Mouse (Mus musculus) MEL (cell line): Measurements from ENCODE around the gene Rhoa. TPM values are rescaled to one million over a fixed set of nuclear protein-coding genes. Genes with fewer than 3 reads are reported as not detected.
A peak's percentile ranks its signal among the peaks of the same experiment; 100 is the strongest.

ENCODE experiments used
- DNase-seq: peaks from one replicate; pipeline ENCODE4 v3.0.0; 2011; ENCODE audit warnings: low read depth, low spot score
- H3K27ac ChIP-seq: 2 replicates; pipeline ENCODE4 v1.5.1; 2012; ENCODE audit warnings: low read depth, mild to moderate bottlenecking, control low read depth, low read length, moderate library complexity; ENCODE audit not compliant: control insufficient read depth
- H3K27me3 ChIP-seq, 2 experiments: fragments of 150-350 bp in 1 of 2; sonication (generic) in 1 of 2; 2 replicates each; pipeline ENCODE4 v1.6.1; 2012; ENCODE audit warnings: low read length in 2 of 2, mild to moderate bottlenecking in 2 of 2, improper control_type of control experiment in 1 of 2, moderate library complexity in 1 of 2; ENCODE audit not compliant: insufficient read depth in 2 of 2, control insufficient read depth in 1 of 2
- H3K36me3 ChIP-seq, 2 experiments: 2 replicates each; pipeline ENCODE4 v1.6.1; 2012 to 2014; ENCODE audit warnings: low read length in 2 of 2, improper control_type of control experiment in 1 of 2, inconsistent platforms in 1 of 2, mild to moderate bottlenecking in 1 of 2; ENCODE audit not compliant: insufficient read depth in 2 of 2, control insufficient read depth in 1 of 2
- H3K4me1 ChIP-seq, 2 experiments: fragments of 150-350 bp in 1 of 2; sonication (generic) in 1 of 2; 2 replicates each; pipeline ENCODE4 v1.6.1; 2012; ENCODE audit warnings: low read length in 2 of 2, improper control_type of control experiment in 1 of 2, mild to moderate bottlenecking in 1 of 2; ENCODE audit not compliant: insufficient read depth in 2 of 2, control insufficient read depth in 1 of 2
- H3K4me3 ChIP-seq, 2 experiments: fragments of 150-350 bp in 1 of 2; sonication (generic) in 1 of 2; 2 replicates each; pipeline ENCODE4 v1.5.1; 2012; ENCODE audit warnings: low read depth in 2 of 2, low read length in 2 of 2, mild to moderate bottlenecking in 2 of 2, moderate library complexity in 2 of 2, control low read depth in 1 of 2, improper control_type of control experiment in 1 of 2; ENCODE audit not compliant: control insufficient read depth in 1 of 2, insufficient read depth in 1 of 2
- H3K79me2 ChIP-seq: 2 replicates; pipeline ENCODE4 v1.6.1; 2012; ENCODE audit warnings: mild to moderate bottlenecking, low read length, moderate library complexity; ENCODE audit not compliant: control insufficient read depth, poor library complexity, insufficient read depth
- H3K9ac ChIP-seq: 2 replicates; pipeline ENCODE4 v1.6.1; 2012; ENCODE audit warnings: low read depth, mild to moderate bottlenecking, control low read depth, low read length, moderate library complexity; ENCODE audit not compliant: control insufficient read depth, poor library complexity, severe bottlenecking
- H3K9me3 ChIP-seq: fragments of 150-350 bp; sonication (generic); replicated peaks from 2 replicates; pipeline ENCODE4 v1.6.1; 2012; ENCODE audit warnings: mild to moderate bottlenecking, low read length, improper control_type of control experiment, moderate library complexity; ENCODE audit not compliant: insufficient read depth
- BHLHE40 ChIP-seq: IDR thresholded peaks from 2 replicates; pipeline ENCODE4 v1.6.1; 2012; ENCODE audit warnings: low read depth, mild to moderate bottlenecking, inconsistent platforms, low read length, improper control_type of control experiment, borderline replicate concordance
- CHD1 ChIP-seq: IDR thresholded peaks from 2 replicates; pipeline ENCODE4 v1.6.1; 2012; ENCODE audit warnings: low read depth, mild to moderate bottlenecking, inconsistent platforms, low read length, improper control_type of control experiment
- CHD2 ChIP-seq: IDR thresholded peaks from 2 replicates; pipeline ENCODE4 v1.6.1; 2011; ENCODE audit warnings: low read length, improper control_type of control experiment
- ELF1 ChIP-seq: IDR thresholded peaks from 2 replicates; pipeline ENCODE4 v1.6.1; 2014; ENCODE audit warnings: low read depth, mild to moderate bottlenecking, inconsistent platforms, low read length, improper control_type of control experiment, moderate library complexity
- EP300 ChIP-seq, 2 experiments: IDR thresholded peaks; 2 replicates each; pipeline ENCODE4 v1.6.1; 2011; ENCODE audit warnings: improper control_type of control experiment in 2 of 2, low read length in 2 of 2, low read depth in 1 of 2, mild to moderate bottlenecking in 1 of 2
- ETS1 ChIP-seq: IDR thresholded peaks from 2 replicates; pipeline ENCODE4 v1.6.1; 2012; ENCODE audit warnings: low read depth, mild to moderate bottlenecking, inconsistent platforms, low read length, improper control_type of control experiment, moderate library complexity
- GABPA ChIP-seq: IDR thresholded peaks from 2 replicates; pipeline ENCODE4 v1.6.1; 2012; ENCODE audit warnings: low read depth, mild to moderate bottlenecking, inconsistent platforms, low read length, improper control_type of control experiment, moderate library complexity
- HCFC1 ChIP-seq: IDR thresholded peaks from 2 replicates; pipeline ENCODE4 v1.6.1; 2012; ENCODE audit warnings: low read depth, mild to moderate bottlenecking, inconsistent platforms, low read length, improper control_type of control experiment, moderate library complexity
- KAT2A ChIP-seq: conservative IDR thresholded peaks from 2 replicates; pipeline ENCODE4 v1.6.1; 2012; ENCODE audit warnings: low read depth, low read length, improper control_type of control experiment, inconsistent platforms
- MAX ChIP-seq: IDR thresholded peaks from 2 replicates; pipeline ENCODE4 v1.6.1; 2011; ENCODE audit warnings: low read length, improper control_type of control experiment
- MAZ ChIP-seq: IDR thresholded peaks from 2 replicates; pipeline ENCODE4 v1.6.1; 2012; ENCODE audit warnings: low read depth, mild to moderate bottlenecking, inconsistent platforms, low read length, improper control_type of control experiment
- MEF2A ChIP-seq: IDR thresholded peaks from 2 replicates; pipeline ENCODE4 v1.6.1; 2014; ENCODE audit warnings: low read depth, mild to moderate bottlenecking, inconsistent platforms, low read length, improper control_type of control experiment; ENCODE audit not compliant: poor library complexity, insufficient replicate concordance, severe bottlenecking; ENCODE audit errors: extremely low read depth
- MYC ChIP-seq: IDR thresholded peaks from 2 replicates; pipeline ENCODE4 v1.6.1; 2011; ENCODE audit warnings: low read depth, mild to moderate bottlenecking, low read length, improper control_type of control experiment, moderate library complexity
- NELFE ChIP-seq: IDR thresholded peaks from 2 replicates; pipeline ENCODE4 v1.6.1; 2011; ENCODE audit warnings: low read depth, low read length, improper control_type of control experiment
- NRF1 ChIP-seq: IDR thresholded peaks from 2 replicates; pipeline ENCODE4 v1.6.1; 2014; ENCODE audit warnings: low read depth, mild to moderate bottlenecking, inconsistent platforms, low read length, improper control_type of control experiment, moderate library complexity; ENCODE audit not compliant: poor library complexity, insufficient read depth, severe bottlenecking
- POLR2AphosphoS2 ChIP-seq: IDR thresholded peaks from 2 replicates; pipeline ENCODE4 v1.6.1; 2011; ENCODE audit warnings: low read length, improper control_type of control experiment
- POLR2AphosphoS5 ChIP-seq: IDR thresholded peaks from 2 replicates; pipeline ENCODE4 v1.6.1; 2012; ENCODE audit warnings: low read depth, borderline replicate concordance, mild to moderate bottlenecking, inconsistent platforms, low read length, moderate library complexity, mixed read lengths
- RAD21 ChIP-seq: IDR thresholded peaks from 2 replicates; pipeline ENCODE4 v1.6.1; 2011; ENCODE audit warnings: mild to moderate bottlenecking, low read depth, low read length, improper control_type of control experiment
- RCOR1 ChIP-seq: IDR thresholded peaks from 2 replicates; pipeline ENCODE4 v1.6.1; 2012; ENCODE audit warnings: low read depth, mild to moderate bottlenecking, inconsistent platforms, low read length, improper control_type of control experiment
- SIN3A ChIP-seq: IDR thresholded peaks from 2 replicates; pipeline ENCODE4 v1.6.1; 2012; ENCODE audit warnings: low read length, improper control_type of control experiment, inconsistent platforms
- SMC3 ChIP-seq: IDR thresholded peaks from 2 replicates; pipeline ENCODE4 v1.6.1; 2011; ENCODE audit warnings: low read depth, low read length, improper control_type of control experiment
- TAL1 ChIP-seq: IDR thresholded peaks from 2 replicates; pipeline ENCODE4 v1.6.1; 2012; ENCODE audit warnings: mild to moderate bottlenecking, inconsistent platforms, low read length, moderate library complexity, mixed read lengths
- TBP ChIP-seq: IDR thresholded peaks from 2 replicates; pipeline ENCODE4 v1.8.0; 2011; ENCODE audit warnings: low read depth, low read length, improper control_type of control experiment
- UBTF ChIP-seq: IDR thresholded peaks from 2 replicates; pipeline ENCODE4 v1.6.1; 2012; ENCODE audit warnings: low read depth, mild to moderate bottlenecking, inconsistent platforms, low read length, improper control_type of control experiment, moderate library complexity, borderline replicate concordance; ENCODE audit not compliant: insufficient read depth
- USF1 ChIP-seq: IDR thresholded peaks from 2 replicates; pipeline ENCODE4 v1.6.1; 2014; ENCODE audit warnings: low read depth, mild to moderate bottlenecking, inconsistent platforms, low read length, improper control_type of control experiment, moderate library complexity
- USF2 ChIP-seq, 2 experiments: IDR thresholded peaks; 2 replicates each; pipeline ENCODE4 v1.6.1; 2011 to 2012; ENCODE audit warnings: improper control_type of control experiment in 2 of 2, low read length in 2 of 2, borderline replicate concordance in 1 of 2, inconsistent platforms in 1 of 2, low read depth in 1 of 2, mild to moderate bottlenecking in 1 of 2; ENCODE audit not compliant: insufficient read depth in 1 of 2
- ZC3H11A ChIP-seq: IDR thresholded peaks from 2 replicates; pipeline ENCODE4 v1.6.1; 2012; ENCODE audit warnings: low read depth, mild to moderate bottlenecking, inconsistent platforms, low read length, improper control_type of control experiment
- ZKSCAN1 ChIP-seq: IDR thresholded peaks from 2 replicates; pipeline ENCODE4 v1.6.1; 2012; ENCODE audit warnings: low read depth, mild to moderate bottlenecking, inconsistent platforms, low read length, improper control_type of control experiment, moderate library complexity
- ZNF384 ChIP-seq: IDR thresholded peaks from 2 replicates; pipeline ENCODE4 v1.6.1; 2012; ENCODE audit warnings: low read depth, mild to moderate bottlenecking, inconsistent platforms, low read length, improper control_type of control experiment
- polyA plus RNA-seq, 2 experiments: library from polyadenylated mRNA; stranded (reverse) in 1 of 2; unstranded in 1 of 2; fragments of >175 nt in 1 of 2; fragments of >200 nt in 1 of 2; gene quantifications; 2 replicates each; pipeline versions ENCODE4 v1.2.1 to v1.2.4; 2012; ENCODE audit warnings: low replicate concordance in 2 of 2, low read depth in 1 of 2; ENCODE audit not compliant: insufficient read length in 2 of 2, insufficient read depth in 1 of 2, missing spikeins in 1 of 2
- total RNA-seq: library from RNA; depleted of rRNA; stranded (reverse); fragments of 300-350 nt; gene quantifications from 2 replicates; pipeline ENCODE4 v1.2.3, GENCODE M21; 2012

Rhoa gene
- total and polyA plus RNA-seq, 3 experiments, result 80.9 to 241 TPM; not detected in 1

DNA sequence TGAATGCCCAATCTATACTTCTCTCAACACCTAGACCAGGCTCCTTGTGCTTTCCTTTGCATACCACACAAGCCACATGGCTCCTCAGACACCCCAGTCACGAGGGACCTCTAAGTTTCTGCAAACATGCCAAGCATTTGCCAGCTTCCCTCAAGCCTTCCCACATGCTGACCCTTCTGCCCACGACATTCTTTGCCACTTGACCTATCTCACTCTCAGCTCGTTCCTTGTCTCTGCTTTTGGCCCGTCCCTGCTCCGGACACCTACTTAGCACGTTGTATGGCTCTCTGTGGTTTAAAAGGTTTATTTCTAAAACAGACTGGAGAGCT is 30.6 kb upstream of the Rhoa start:
- H3K9ac ChIP-seq, result no peak overlapping the region
- peaks cover 3 to 8% of the 10 kb centered on the region in 2 experiments; a peak in 3 of 4 replicates for H3K27me3 ChIP-seq
- TF ChIP-seq RCOR1, result no peak
- no peak for TF ChIP-seq NELFE
- no peak for TF ChIP-seq ZNF384
- no peak for TF ChIP-seq HCFC1
- TF ChIP-seq MAX, result no peak
- TF ChIP-seq POLR2AphosphoS2, result no peak
- TF ChIP-seq GABPA, result no peak
- no peak for TF ChIP-seq RAD21
- no peak for TF ChIP-seq MYC
- H3K27ac ChIP-seq, result no peak overlapping the region
- H3K4me3 ChIP-seq, result no peak overlapping the region
- no peaks in the 10 kb centered on the region for H3K9me3 ChIP-seq
- H3K4me1 ChIP-seq, result no peaks in the 10 kb centered on the region
- H3K36me3 ChIP-seq, result no peaks in the 10 kb centered on the region
- DNase-seq, result no peak
- H3K79me2 ChIP-seq, result no peaks in the 10 kb centered on the region

DNA sequence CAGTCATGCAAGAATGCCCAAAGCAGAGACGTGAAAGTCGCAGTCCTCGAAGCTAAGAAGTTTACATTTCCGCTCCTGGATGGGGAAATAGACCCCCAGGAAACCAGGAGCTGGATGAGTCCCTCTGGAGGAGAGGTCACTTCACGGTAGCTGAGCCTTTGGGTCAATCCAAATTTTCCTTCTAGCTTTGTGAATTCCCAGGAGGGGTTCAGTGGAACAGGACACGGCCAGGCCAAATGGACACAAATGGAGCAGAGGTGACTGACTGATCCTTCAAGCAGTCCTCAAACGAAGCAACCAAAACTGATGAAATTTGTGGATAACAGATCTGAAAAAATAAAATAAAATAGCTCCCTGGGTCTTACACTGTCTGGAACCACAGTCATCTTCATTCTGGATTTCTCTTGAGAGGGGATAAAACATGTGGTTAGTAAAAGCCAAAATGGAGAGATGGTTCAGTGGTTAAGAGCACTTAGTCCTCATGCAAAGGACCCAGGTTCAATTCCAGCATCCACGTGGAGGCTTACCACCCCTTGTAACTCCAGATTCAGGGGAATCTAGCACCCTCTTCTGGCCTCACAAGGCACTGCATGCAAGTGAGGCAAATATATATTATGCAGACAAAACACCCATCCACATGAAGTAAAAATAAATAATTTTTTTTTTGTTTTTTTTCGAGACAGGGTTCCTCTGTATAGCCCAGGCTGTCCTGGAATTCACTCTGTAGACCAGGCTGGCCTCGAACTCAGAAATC is 27.1 kb upstream of the Rhoa start:
- no peak overlapping the region for H3K4me3 ChIP-seq
- H3K27ac ChIP-seq, result no peak overlapping the region
- peaks cover 3% of the 10 kb centered on the region in 2 experiments; a peak in 3 of 4 replicates for H3K27me3 ChIP-seq
- H3K36me3 ChIP-seq, result no peaks in the 10 kb centered on the region
- H3K79me2 ChIP-seq, result no peaks in the 10 kb centered on the region
- H3K4me1 ChIP-seq, result no peaks in the 10 kb centered on the region
- no peak overlapping the region for H3K9ac ChIP-seq
- peak; percentile 80 for DNase-seq
- H3K9me3 ChIP-seq, result no peaks in the 10 kb centered on the region
- TF ChIP-seq UBTF, result no peak
- TF ChIP-seq ETS1, result no peak
- no peak for TF ChIP-seq CHD1
- TF ChIP-seq BHLHE40, result no peak
- TF ChIP-seq KAT2A, result no peak
- TF ChIP-seq MEF2A, result no peak
- no peak for TF ChIP-seq POLR2AphosphoS5
- 0 out of 2 replicates have a peak, but pooled peaks have one; percentile 27 for TF ChIP-seq USF1
- TF ChIP-seq RCOR1, result no peak
- TF ChIP-seq NELFE, result no peak
- TF ChIP-seq NRF1, result no peak
- no peak for TF ChIP-seq EP300 (IDR thresholded peaks at IDR 0.05; ENCODE audit: low read depth in 1 of 2, low read length in 2 of 2)
- no peak for TF ChIP-seq TAL1
- peak; percentile 70 for TF ChIP-seq SMC3
- no peak for TF ChIP-seq USF2 (IDR thresholded peaks at IDR 0.05; ENCODE audit: borderline replicate concordance in 1 of 2, insufficient read depth in 1 of 2, low read depth in 1 of 2, low read length in 2 of 2)
- TF ChIP-seq CHD2, result no peak
- TF ChIP-seq ZKSCAN1, result no peak
- peak; percentile 82; the same call in 1 of the 2 replicates for TF ChIP-seq MAX
- peak; percentile 62 for TF ChIP-seq ZC3H11A
- TF ChIP-seq POLR2AphosphoS2, result no peak
- peak; percentile 86 for TF ChIP-seq TBP
- no peak; the same call in 1 of the 2 replicates for TF ChIP-seq SIN3A
- no peak for TF ChIP-seq MAZ
- peak; percentile 77 for TF ChIP-seq RAD21
- TF ChIP-seq HCFC1, result no peak
- TF ChIP-seq GABPA, result no peak
- TF ChIP-seq ELF1, result no peak
- peak; percentile 96 for TF ChIP-seq MYC
